Mouse (Mus musculus) embryonic fibroblast, embryonic 13.5 days (primary cell): ENCODE measurements around the gene Rnf141.

Experiments used
- CTCF ChIP-seq: IDR thresholded peaks from 2 replicates; pipeline ENCODE4 v1.5.1; 2011; ENCODE audit warnings: mild to moderate bottlenecking, control low read depth, low read length, moderate library complexity, borderline replicate concordance; ENCODE audit not compliant: insufficient read depth
- POLR2A ChIP-seq: IDR thresholded peaks from 2 replicates; pipeline ENCODE4 v1.6.1; 2011; ENCODE audit warnings: low read depth, mild to moderate bottlenecking, control low read depth, low read length, moderate library complexity

- no peak for TF ChIP-seq CTCF
- no peak for TF ChIP-seq POLR2A
These were observed 24.6 kb upstream of the Rnf141 start for GRCm38 (mm10) chr7:110868807-110869206.
